Mouse (Mus musculus) heart, adult 2 months (tissue): ENCODE results near the gene Hdac5.

Experiments
- CTCF ChIP-seq: fragments of 200-600 bp; IDR thresholded peaks from 2 replicates; pipeline ENCODE4 v1.8.1; 2022; ENCODE audit warnings: antibody characterized with exemption, mild to moderate bottlenecking, moderate library complexity
- EP300 ChIP-seq: fragments of 200-500 bp; IDR thresholded peaks from 2 replicates; pipeline ENCODE4 v1.6.1; 2011; ENCODE audit warnings: low read depth, low read length, control low read depth; ENCODE audit not compliant: insufficient read depth
- POLR2A ChIP-seq: fragments of 200-500 bp; IDR thresholded peaks from 2 replicates; pipeline ENCODE4 v1.6.1; 2011; ENCODE audit warnings: mild to moderate bottlenecking, low read depth, low read length, control low read depth; ENCODE audit not compliant: insufficient read depth

- no peak for TF ChIP-seq EP300
- peak; percentile 22 for TF ChIP-seq CTCF
- no peak for TF ChIP-seq POLR2A
Measured at GRCm38 (mm10) chr11:102229331-102229953, 524 bp downstream of the Hdac5 start.
